Mouse (Mus musculus): ENCODE results near the gene Sptan1.

Gene Sptan1

GRCm38 (mm10) chr2:29965250-29965843 lies at the start of gene Sptan1:
Sptan1 (plus strand) TSS chr2:29965560.
- DNase-seq: peak; percentile 99

GRCm38 (mm10) chr2:29917621-29918020 lies 47.7 kb upstream of the Sptan1 start:
- DNase-seq: no peak

- peak; percentile 90 for DNase-seq
Measured at GRCm38 (mm10) chr2:29922011-29922410, 43.3 kb upstream of the Sptan1 start.

GRCm38 (mm10) chr2:29926542-29926941 lies 38.8 kb upstream of the Sptan1 start:
- peak; percentile 45 for DNase-seq

GRCm38 (mm10) chr2:29930506-29930905 lies 34.9 kb upstream of the Sptan1 start:
- no peak for DNase-seq

GRCm38 (mm10) chr2:29931194-29931593 lies 34.2 kb upstream of the Sptan1 start:
- DNase-seq: no peak

- peak; percentile 98 for DNase-seq
Measured at GRCm38 (mm10) chr2:29934906-29935599, 30.3 kb upstream of the Sptan1 start, which contains the start of gene Gle1. Gle1 (plus strand) TSS chr2:29935426.

GRCm38 (mm10) chr2:29940073-29940472 lies 25.3 kb upstream of the Sptan1 start:
- DNase-seq: peak; percentile 29

GRCm38 (mm10) chr2:29940826-29941225 lies 24.5 kb upstream of the Sptan1 start:
- no peak for DNase-seq

GRCm38 (mm10) chr2:29944723-29945122 lies 20.6 kb upstream of the Sptan1 start:
- peak; percentile 66 for DNase-seq

GRCm38 (mm10) chr2:29948896-29949295 lies 16.5 kb upstream of the Sptan1 start:
- no peak for DNase-seq

- no peak for DNase-seq
Measured at GRCm38 (mm10) chr2:29961246-29961645, 4.1 kb upstream of the Sptan1 start.

- peak; percentile 72 for DNase-seq
Measured at GRCm38 (mm10) chr2:29964354-29965249, 758 bp upstream of the Sptan1 start.

GRCm38 (mm10) chr2:29965906-29966305 lies 546 bp downstream of the Sptan1 start:
- peak; percentile 67 for DNase-seq

GRCm38 (mm10) chr2:29966826-29967225 lies 1.5 kb downstream of the Sptan1 start:
- no peak for DNase-seq

GRCm38 (mm10) chr2:29967768-29968167 lies 2.4 kb downstream of the Sptan1 start:
- peak; percentile 36 for DNase-seq

- no peak for DNase-seq
Measured at GRCm38 (mm10) chr2:29968638-29969037, 3.3 kb downstream of the Sptan1 start.

- peak; percentile 92 for DNase-seq
Measured at GRCm38 (mm10) chr2:29971838-29972635, 6.7 kb downstream of the Sptan1 start.

- DNase-seq: peak; percentile 48
Measured at GRCm38 (mm10) chr2:29973525-29973924, 8.2 kb downstream of the Sptan1 start.

- peak; percentile 70 for DNase-seq
Measured at GRCm38 (mm10) chr2:29977307-29977706, 11.9 kb downstream of the Sptan1 start.

GRCm38 (mm10) chr2:29980661-29981060 lies 15.3 kb downstream of the Sptan1 start:
- no peak for DNase-seq

GRCm38 (mm10) chr2:29991962-29992361 lies 26.6 kb downstream of the Sptan1 start:
- no peak for DNase-seq

GRCm38 (mm10) chr2:30009101-30009500 lies 43.7 kb downstream of the Sptan1 start:
- peak; percentile 50 for DNase-seq
